Mouse (Mus musculus) testis, adult 2 months (tissue): Measurements from ENCODE around the gene Bcl2l1. TPM values are rescaled to one million over a fixed set of nuclear protein-coding genes. Genes with fewer than 3 reads are reported as not detected.
A peak's percentile ranks its signal among the peaks of the same experiment; 100 is the strongest.

Experiments used
- H3K27ac ChIP-seq: fragments of 200-500 bp; 2 replicates; pipeline ENCODE4 v1.5.1; 2012; ENCODE audit warnings: low read depth, low read length; ENCODE audit not compliant: control insufficient read depth, insufficient read depth
- H3K27me3 ChIP-seq: fragments of 200-500 bp; 2 replicates; pipeline ENCODE4 v1.6.1; 2012; ENCODE audit warnings: mild to moderate bottlenecking, low read length, moderate library complexity; ENCODE audit not compliant: control insufficient read depth, insufficient read depth
- H3K36me3 ChIP-seq: fragments of 200-500 bp; 2 replicates; pipeline ENCODE4 v1.6.1; 2012; ENCODE audit warnings: mild to moderate bottlenecking, low read length; ENCODE audit not compliant: control insufficient read depth, insufficient read depth
- H3K4me1 ChIP-seq: fragments of 200-500 bp; 2 replicates; pipeline ENCODE4 v1.6.1; 2012; ENCODE audit warnings: low read length; ENCODE audit not compliant: control insufficient read depth, insufficient read depth
- H3K4me3 ChIP-seq: fragments of 200-500 bp; 2 replicates; pipeline ENCODE4 v1.5.1; 2012; ENCODE audit warnings: low read depth, mild to moderate bottlenecking, low read length, moderate library complexity, mixed read lengths; ENCODE audit not compliant: control insufficient read depth
- CTCF ChIP-seq: fragments of 200-500 bp; IDR thresholded peaks from 2 replicates; pipeline ENCODE4 v1.5.1; 2012; ENCODE audit warnings: low read depth, mild to moderate bottlenecking, inconsistent platforms, low read length, moderate library complexity; ENCODE audit not compliant: control insufficient read depth, insufficient read depth, insufficient replicate concordance
- POLR2A ChIP-seq: fragments of 200-500 bp; IDR thresholded peaks from 2 replicates; pipeline ENCODE4 v1.6.1; 2012; ENCODE audit warnings: low read depth, mild to moderate bottlenecking, inconsistent platforms, low read length, moderate library complexity; ENCODE audit not compliant: control insufficient read depth
- polyA plus RNA-seq: library from polyadenylated mRNA; depleted of rRNA; stranded (reverse); fragments of >200 nt; gene quantifications from 2 replicates; pipeline ENCODE4 v1.2.3, GENCODE M21; 2012

Gene Bcl2l1
- polyA plus RNA-seq, 1 experiment: 74.9 TPM

GRCm38 (mm10) chr2:152816657-152817348 lies 14.7 kb downstream of the Bcl2l1 start:
- TF ChIP-seq POLR2A: no peak
- no peak for TF ChIP-seq CTCF
- H3K36me3 ChIP-seq: peaks cover 2% of the 10 kb centered on the region
- H3K4me3 ChIP-seq: no peak overlapping the region

GRCm38 (mm10) chr2:152815879-152816656 lies 15.5 kb downstream of the Bcl2l1 start:
- Histone ChIP-seq H3K4me1 (peaks cover 13% of the 10 kb centered on the region), H3K27ac (no peak overlapping the region), H3K36me3 (no peaks in the 10 kb centered on the region; the same call in none of the 2 replicates), H3K27me3 (no peaks in the 10 kb centered on the region), H3K4me3 (no peak overlapping the region)
- no peak for TF ChIP-seq POLR2A
- no peak for TF ChIP-seq CTCF

More at GRCm38 (mm10) chr2:152816657-152817348, 14.7 kb downstream of the Bcl2l1 start:
- Histone ChIP-seq H3K4me1 (peaks cover 16% of the 10 kb centered on the region), H3K27me3 (no peaks in the 10 kb centered on the region), H3K27ac (no peak overlapping the region)

DNA sequence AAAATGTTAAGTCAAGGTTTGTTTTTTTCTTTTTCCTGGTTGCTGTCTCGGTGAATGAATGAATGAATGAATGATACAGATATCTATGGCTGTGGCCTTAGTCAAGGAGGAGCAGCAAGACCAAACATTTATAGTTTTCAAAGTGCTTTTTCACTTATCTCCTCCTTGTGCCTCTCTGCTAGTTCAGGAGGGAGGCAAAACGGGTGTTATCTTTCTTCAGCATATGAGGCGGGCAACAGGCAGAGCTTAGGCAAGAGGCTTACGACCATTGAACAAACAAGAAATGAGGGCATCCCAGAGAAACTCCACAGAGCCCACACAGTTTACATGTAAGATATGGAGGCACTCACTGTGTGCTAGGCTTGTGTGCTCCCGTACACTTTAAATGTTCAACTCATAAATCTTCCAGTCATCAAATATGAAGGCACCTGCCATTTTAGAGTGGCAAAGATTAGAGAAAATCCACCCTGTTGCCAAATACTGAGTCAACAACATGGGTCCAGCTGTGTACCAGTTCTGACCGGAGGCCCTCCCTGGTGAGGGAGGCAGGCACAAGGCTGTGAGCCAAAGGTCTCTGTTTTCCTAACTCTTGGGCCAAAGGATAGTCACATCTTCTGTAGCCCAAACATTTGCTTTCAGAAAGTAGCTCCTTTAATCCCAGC lies 17.2 kb downstream of the Bcl2l1 start:
- no peak for TF ChIP-seq CTCF
- no peak for TF ChIP-seq POLR2A
- no peak overlapping the region for H3K27ac ChIP-seq
- H3K27me3 ChIP-seq: no peaks in the 10 kb centered on the region
- H3K4me3 ChIP-seq: no peak overlapping the region
- H3K36me3 ChIP-seq: no peaks in the 10 kb centered on the region; the same call in none of the 2 replicates
- peaks cover 2% of the 10 kb centered on the region for H3K4me1 ChIP-seq

DNA sequence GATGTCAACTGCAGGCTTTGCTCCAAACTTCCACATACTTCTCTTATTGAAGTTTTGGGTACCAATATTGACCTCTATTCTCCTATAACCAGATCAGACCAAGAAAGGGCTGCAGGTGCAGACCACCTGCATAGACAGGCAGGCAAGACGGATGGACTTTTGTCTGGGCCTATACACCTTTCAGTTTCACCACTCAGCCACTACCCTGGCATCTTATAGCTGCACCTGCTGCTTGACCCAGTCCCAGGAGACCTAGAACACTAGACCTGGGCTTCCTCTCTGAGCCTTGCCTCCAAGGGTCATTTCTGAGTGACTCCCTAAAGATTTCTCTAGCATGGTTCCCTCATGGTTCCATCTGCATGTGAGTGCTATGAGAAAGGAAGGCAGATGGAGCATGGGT lies 18.3 kb downstream of the Bcl2l1 start:
- H3K27me3 ChIP-seq: no peaks in the 10 kb centered on the region

DNA sequence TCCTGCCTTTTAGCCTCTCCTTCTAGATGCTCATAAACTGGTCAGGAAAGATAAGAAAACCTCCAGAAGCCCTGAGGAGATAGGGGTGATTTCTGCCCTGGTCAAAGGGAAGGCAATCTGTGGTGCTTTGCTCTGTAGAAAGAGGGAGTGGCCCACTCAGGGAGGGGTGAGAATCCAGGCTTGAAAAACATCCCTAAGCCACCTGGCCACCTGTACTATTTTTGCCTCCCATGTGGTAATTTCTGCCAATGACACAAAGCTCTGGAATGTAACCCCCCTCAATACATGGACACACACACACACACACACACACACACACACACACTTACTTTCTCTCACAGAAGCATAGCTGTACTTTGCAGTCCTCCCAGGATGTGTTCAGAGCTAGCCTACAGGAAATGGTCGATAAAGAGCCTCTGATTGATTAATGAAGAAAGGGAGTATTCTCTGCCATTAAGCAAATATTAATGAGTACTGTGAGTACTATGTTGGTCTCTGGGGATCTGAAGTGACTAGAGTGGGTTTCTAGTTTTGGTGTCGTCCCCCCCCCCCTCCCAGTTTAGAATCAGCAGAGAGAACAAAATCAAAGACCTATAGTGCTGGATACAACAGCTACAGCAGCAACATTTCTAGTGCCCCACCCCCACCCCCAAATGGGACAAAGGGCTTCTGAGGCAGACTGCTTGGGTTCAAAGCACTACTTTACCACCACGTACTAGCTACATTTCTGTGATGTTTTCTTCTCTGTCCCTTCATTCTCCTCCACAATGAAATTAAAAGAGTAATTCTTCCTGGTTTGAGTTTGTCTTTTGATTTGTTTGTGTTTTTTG lies 20.0 kb downstream of the Bcl2l1 start:
- Histone ChIP-seq H3K27ac (no peak overlapping the region), H3K4me1 (no peaks in the 10 kb centered on the region; the same call in none of the 2 replicates), H3K27me3 (no peaks in the 10 kb centered on the region), H3K36me3 (no peaks in the 10 kb centered on the region), H3K4me3 (no peak overlapping the region)
- TF ChIP-seq CTCF (no peak), POLR2A (no peak)

More for the DNA sequence above, 18.3 kb downstream of the Bcl2l1 start:
- TF ChIP-seq POLR2A: no peak
- TF ChIP-seq CTCF: no peak
- no peak overlapping the region for H3K4me3 ChIP-seq
- peaks cover 2% of the 10 kb centered on the region for H3K4me1 ChIP-seq
- no peak overlapping the region for H3K27ac ChIP-seq
- H3K36me3 ChIP-seq: no peaks in the 10 kb centered on the region; the same call in 1 of the 2 replicates

DNA sequence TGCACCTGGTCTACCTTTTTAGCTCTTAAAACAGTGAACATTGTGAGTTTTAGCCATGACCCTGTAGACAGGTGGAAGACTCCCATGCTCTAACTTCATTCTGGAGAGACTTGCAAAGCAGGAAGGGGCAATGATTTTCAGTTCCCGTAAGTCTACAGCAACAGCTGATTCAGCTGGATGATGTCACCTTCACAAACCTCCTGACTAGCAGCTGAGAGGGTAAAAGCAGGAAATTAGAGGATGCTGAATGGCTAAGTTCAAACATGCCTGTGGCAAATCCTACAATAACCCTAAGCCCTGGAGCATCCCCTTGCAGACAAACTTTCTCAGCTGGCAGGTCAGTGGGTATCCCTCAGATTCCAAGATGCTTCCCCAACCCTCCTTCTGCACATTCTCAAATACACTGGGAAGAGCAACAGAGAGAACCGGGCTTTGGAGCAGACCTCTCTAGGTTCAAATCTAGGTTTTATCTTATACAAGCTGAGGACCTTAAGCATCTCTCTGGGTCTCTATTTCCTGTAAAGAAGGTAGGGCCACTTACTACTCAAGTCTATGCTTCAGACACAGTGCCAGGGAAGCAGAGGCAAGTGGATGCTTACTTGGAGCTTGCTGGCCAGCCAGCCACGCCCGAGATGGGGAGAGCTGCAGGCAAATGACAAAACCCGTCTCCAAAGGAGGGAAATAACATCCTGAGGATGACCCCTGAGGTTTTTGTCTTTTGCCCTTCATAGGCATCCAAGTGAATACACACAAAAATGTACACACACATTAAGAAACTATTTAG lies 21.2 kb downstream of the Bcl2l1 start:
- H3K36me3 ChIP-seq: no peaks in the 10 kb centered on the region; the same call in 1 of the 2 replicates
- H3K27me3 ChIP-seq: no peaks in the 10 kb centered on the region
- H3K4me1 ChIP-seq: peaks cover 3% of the 10 kb centered on the region; the same call in 1 of the 2 replicates
- TF ChIP-seq CTCF: no peak
- no peak for TF ChIP-seq POLR2A
- peak overlapping the region; percentile 26; the same call in 1 of the 2 replicates for H3K27ac ChIP-seq
- no peak overlapping the region for H3K4me3 ChIP-seq
